Mouse (Mus musculus) hindbrain, embryonic 14.5 days (tissue): ENCODE data around the gene Nat8f5. TPM values are rescaled to one million over a fixed set of nuclear protein-coding genes. Genes with fewer than 3 reads are reported as not detected.
A peak's percentile ranks its signal among the peaks of the same experiment; 100 is the strongest.
"Not testable (repeated sequence)": the region's sequence is repeated elsewhere in the genome, so short reads cannot be mapped to it uniquely, and the experiment has no call there.

ENCODE experiments used
- ATAC-seq: fragments of 200-750 bp; cut with Nextera tagmentation; 2 replicates; pipeline ENCODE4 v1.8.0; 2017; ENCODE audit warnings: moderate number of reproducible peaks, mild to moderate bottlenecking, moderate TSS enrichment, moderate library complexity; ENCODE audit not compliant: low FRiP score
- DNase-seq: peaks from one replicate; pipeline ENCODE4 v3.0.0-alpha.2; 2015; ENCODE audit warnings: low spot score
- H3K27ac ChIP-seq: fragments of 300-500 bp; sonication (generic); 2 replicates; pipeline ENCODE4 v1.5.1; 2014; ENCODE audit warnings: mild to moderate bottlenecking, moderate library complexity
- H3K27me3 ChIP-seq: fragments of 300-500 bp; sonication (generic); 2 replicates; pipeline ENCODE4 v1.6.1; 2014; ENCODE audit warnings: mild to moderate bottlenecking, low read length, mixed read lengths; ENCODE audit not compliant: control insufficient read depth, insufficient read depth
- H3K36me3 ChIP-seq: fragments of 300-500 bp; sonication (generic); replicated peaks from 2 replicates; pipeline ENCODE4 v1.6.1; 2014; ENCODE audit not compliant: control insufficient read depth, insufficient read depth
- H3K4me1 ChIP-seq: fragments of 300-500 bp; sonication (generic); replicated peaks from 2 replicates; pipeline ENCODE4 v1.6.1; 2014; ENCODE audit warnings: antibody characterized with exemption, low read length, mixed read lengths; ENCODE audit not compliant: control insufficient read depth, insufficient read depth
- H3K4me2 ChIP-seq: fragments of 300-500 bp; sonication (generic); replicated peaks from 2 replicates; pipeline ENCODE4 v1.6.1; 2014; ENCODE audit warnings: mild to moderate bottlenecking, moderate library complexity
- H3K4me3 ChIP-seq: fragments of 300-500 bp; sonication (generic); replicated peaks from 2 replicates; pipeline ENCODE4 v1.5.1; 2014; ENCODE audit warnings: mild to moderate bottlenecking, low read length
- H3K9ac ChIP-seq: fragments of 300-500 bp; sonication (generic); 2 replicates; pipeline ENCODE4 v1.6.1; 2014
- H3K9me3 ChIP-seq: fragments of 300-500 bp; sonication (generic); 2 replicates; pipeline ENCODE4 v1.6.1; 2016; ENCODE audit warnings: low read length; ENCODE audit not compliant: control insufficient read depth
- WGBS: fragments of 180-500 bp; shearing (Covaris S2); extraction: QIAGEN DNeasy Blood & Tissue Kit; methylation state at CpG from one replicate; pipeline ENCODE4 v1.1.7; 2014; 5-methylcytosine and 5-hydroxymethylcytosine counted together
- polyA plus RNA-seq: library from polyadenylated mRNA; unstranded; fragments of >200 nt; fragmentation: Nextera tagmentation; extraction: Ambion mirVana; gene quantifications from 2 replicates; pipeline ENCODE4 v1.2.1, GENCODE M21; 2014

Gene Nat8f5
- polyA plus RNA-seq, 1 experiment from 2014 or later: not detected

DNA sequence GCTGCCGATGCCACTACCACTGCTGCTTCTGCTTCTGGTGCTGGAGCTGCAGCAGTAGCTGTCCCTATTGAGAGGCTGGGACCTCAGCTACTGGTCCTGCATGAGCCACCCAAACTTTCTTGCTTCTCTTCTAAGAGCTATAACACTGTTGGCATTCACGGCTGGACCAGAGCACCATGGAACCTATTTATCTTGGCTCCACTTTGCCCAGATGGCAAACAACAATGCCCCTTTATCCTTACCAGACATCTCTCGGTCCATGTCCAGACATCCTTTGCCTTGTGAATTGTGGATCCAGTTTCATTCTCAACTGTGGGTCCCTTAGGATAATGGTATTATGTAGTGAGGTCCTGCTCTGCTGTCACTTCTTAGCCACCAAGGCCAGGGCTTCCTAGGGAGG lies 40.5 kb upstream of the Nat8f5 start:
- WGBS: 88% methylated on average over 3 of the region's 3 CpGs
- DNase-seq (no peak), ATAC-seq (no peak)
- no peaks in the 10 kb centered on the region for H3K9me3 ChIP-seq
- no peaks in the 10 kb centered on the region for H3K27me3 ChIP-seq
- H3K4me3 ChIP-seq: no peak overlapping the region
- no peak overlapping the region for H3K9ac ChIP-seq
- H3K4me2 ChIP-seq: no peak overlapping the region
- no peaks in the 10 kb centered on the region for H3K36me3 ChIP-seq
- no peak overlapping the region for H3K27ac ChIP-seq
- H3K4me1 ChIP-seq: no peaks in the 10 kb centered on the region

DNA sequence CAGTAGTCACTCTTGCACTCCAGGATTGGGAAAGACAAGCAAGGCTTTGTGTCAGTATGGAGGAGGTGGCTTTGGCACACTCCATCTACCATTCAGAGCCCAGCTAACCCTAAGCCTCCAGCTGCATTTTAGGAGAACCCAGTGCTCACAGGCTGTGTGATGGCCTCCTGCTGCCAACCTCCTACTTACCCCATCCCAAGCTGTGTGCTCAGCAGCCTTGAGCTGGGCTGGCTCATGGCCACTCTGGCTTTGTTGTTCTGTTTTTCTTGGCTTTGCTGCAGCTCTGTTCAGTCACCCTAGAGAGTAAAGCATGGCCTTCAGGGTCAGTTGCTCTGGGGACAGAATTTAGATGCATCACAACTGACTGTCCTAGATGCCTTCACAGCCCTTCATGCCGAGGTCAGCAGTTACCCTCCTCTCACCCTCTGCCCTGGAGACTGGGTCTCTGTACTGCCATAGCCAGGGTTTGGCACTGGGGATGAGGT lies 35.5 kb upstream of the Nat8f5 start:
- H3K9me3 ChIP-seq: no peaks in the 10 kb centered on the region
- no peak overlapping the region for H3K9ac ChIP-seq
- DNase-seq (peak; percentile 37), ATAC-seq (peak; percentile 83; the same call in 1 of the 2 replicates)
- no peak overlapping the region for H3K27ac ChIP-seq
- no peaks in the 10 kb centered on the region for H3K4me1 ChIP-seq
- no peak overlapping the region for H3K4me2 ChIP-seq
- 62% methylated on average over 1 of the region's 1 CpGs for WGBS
- H3K27me3 ChIP-seq: no peaks in the 10 kb centered on the region
- no peak overlapping the region for H3K4me3 ChIP-seq
- H3K36me3 ChIP-seq: no peaks in the 10 kb centered on the region

GRCm38 (mm10) chr6:85853481-85853880 lies 32.7 kb upstream of the Nat8f5 start:
- Histone ChIP-seq H3K9ac (no peak overlapping the region), H3K27ac (no peak overlapping the region), H3K4me1 (no peaks in the 10 kb centered on the region), H3K4me3 (no peak overlapping the region), H3K27me3 (no peaks in the 10 kb centered on the region), H3K36me3 (no peaks in the 10 kb centered on the region), H3K9me3 (no peaks in the 10 kb centered on the region), H3K4me2 (no peak overlapping the region)
- ATAC-seq: no peak
- WGBS: 74% methylated on average over 3 of the region's 3 CpGs
- no peak for DNase-seq

DNA sequence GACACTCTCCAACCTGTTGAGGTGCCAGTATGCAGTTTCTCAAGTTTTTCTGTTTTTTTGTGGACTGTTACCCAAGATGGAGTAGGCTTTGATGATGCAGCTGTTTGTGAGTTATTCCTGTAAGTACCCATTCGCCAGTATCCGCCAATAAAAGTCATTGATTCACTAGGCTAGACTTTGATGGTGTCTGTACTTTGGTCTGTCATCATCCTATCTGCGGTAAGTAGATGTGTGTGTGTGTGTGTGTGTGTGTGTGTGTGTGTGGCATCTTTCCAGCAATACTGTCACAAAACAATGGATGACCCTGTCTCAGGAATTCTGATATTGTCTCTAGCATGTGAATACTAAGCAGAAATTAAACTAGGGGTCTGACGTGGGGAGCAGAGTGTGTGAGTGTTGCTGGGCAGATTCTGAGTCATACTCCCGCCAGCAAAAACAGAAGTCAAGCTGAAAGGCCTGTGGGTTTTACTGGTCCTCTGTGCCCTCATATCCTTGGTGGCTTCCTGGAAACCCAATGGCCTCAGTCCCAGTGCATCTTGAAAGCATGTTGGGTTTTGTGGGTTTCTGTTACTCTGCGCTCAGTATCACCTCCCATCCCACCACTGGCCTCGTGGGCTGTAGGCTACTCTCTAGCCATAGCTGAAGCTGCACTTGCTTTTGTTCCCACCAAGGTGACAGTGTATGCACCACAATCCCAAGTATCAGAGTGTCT lies 30.4 kb upstream of the Nat8f5 start:
- H3K4me2 ChIP-seq: no peak overlapping the region
- no peak overlapping the region for H3K9ac ChIP-seq
- no peaks in the 10 kb centered on the region for H3K36me3 ChIP-seq
- 0 out of 2 replicates have a peak, but pooled peaks cover 3% of the 10 kb centered on the region for H3K4me1 ChIP-seq
- H3K9me3 ChIP-seq: no peaks in the 10 kb centered on the region
- ATAC-seq: no peak
- 89% methylated on average over 7 of the region's 7 CpGs for WGBS
- no peaks in the 10 kb centered on the region for H3K27me3 ChIP-seq
- H3K4me3 ChIP-seq: no peak overlapping the region
- H3K27ac ChIP-seq: no peak overlapping the region
- DNase-seq: no peak

GRCm38 (mm10) chr6:85849240-85849639 lies 28.5 kb upstream of the Nat8f5 start:
- Histone ChIP-seq H3K27ac (no peak overlapping the region), H3K36me3 (no peaks in the 10 kb centered on the region), H3K4me2 (no peak overlapping the region), H3K9me3 (no peaks in the 10 kb centered on the region), H3K27me3 (no peaks in the 10 kb centered on the region), H3K4me1 (0 out of 2 replicates have a peak, but pooled peaks cover 3% of the 10 kb centered on the region), H3K9ac (no peak overlapping the region), H3K4me3 (no peak overlapping the region)
- ATAC-seq (no peak), DNase-seq (no peak)
- WGBS: 23% methylated on average over 2 of the region's 2 CpGs

GRCm38 (mm10) chr6:85848140-85848539 lies 27.4 kb upstream of the Nat8f5 start:
- ATAC-seq: no peak
- Histone ChIP-seq H3K27me3 (no peaks in the 10 kb centered on the region), H3K9ac (no peak overlapping the region), H3K4me3 (no peak overlapping the region), H3K4me1 (0 out of 2 replicates have a peak, but pooled peaks cover 3% of the 10 kb centered on the region), H3K27ac (no peak overlapping the region), H3K4me2 (no peak overlapping the region), H3K36me3 (no peaks in the 10 kb centered on the region), H3K9me3 (no peaks in the 10 kb centered on the region)
- WGBS: 97% methylated on average over 4 of the region's 4 CpGs
- DNase-seq: no peak

DNA sequence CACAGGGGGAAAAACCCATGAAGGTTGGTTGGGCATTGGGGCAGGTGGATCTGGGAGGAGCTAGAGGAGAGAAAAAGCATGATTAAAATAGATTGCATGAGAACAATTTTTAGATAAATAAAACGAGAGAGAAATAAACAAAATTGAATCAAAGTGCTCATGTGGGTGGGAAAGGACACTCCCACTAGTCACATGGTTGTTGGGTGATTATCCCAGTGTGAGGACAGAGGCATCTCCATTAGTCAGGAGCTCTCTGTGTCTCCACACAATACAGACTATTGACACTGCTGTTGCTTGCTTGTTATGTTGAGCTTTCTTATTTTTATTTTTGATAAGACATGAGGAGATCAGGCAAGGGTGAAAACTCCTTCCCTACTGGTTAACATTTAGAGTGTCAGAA lies 26.1 kb upstream of the Nat8f5 start:
- ATAC-seq (no peak), DNase-seq (no peak)
- Histone ChIP-seq H3K4me2 (no peak overlapping the region), H3K4me1 (0 out of 2 replicates have a peak, but pooled peaks cover 3% of the 10 kb centered on the region), H3K4me3 (no peak overlapping the region), H3K27ac (no peak overlapping the region), H3K9me3 (no peaks in the 10 kb centered on the region), H3K27me3 (no peaks in the 10 kb centered on the region), H3K9ac (no peak overlapping the region), H3K36me3 (no peaks in the 10 kb centered on the region)
- WGBS: 64% methylated on average over 1 of the region's 1 CpGs

DNA sequence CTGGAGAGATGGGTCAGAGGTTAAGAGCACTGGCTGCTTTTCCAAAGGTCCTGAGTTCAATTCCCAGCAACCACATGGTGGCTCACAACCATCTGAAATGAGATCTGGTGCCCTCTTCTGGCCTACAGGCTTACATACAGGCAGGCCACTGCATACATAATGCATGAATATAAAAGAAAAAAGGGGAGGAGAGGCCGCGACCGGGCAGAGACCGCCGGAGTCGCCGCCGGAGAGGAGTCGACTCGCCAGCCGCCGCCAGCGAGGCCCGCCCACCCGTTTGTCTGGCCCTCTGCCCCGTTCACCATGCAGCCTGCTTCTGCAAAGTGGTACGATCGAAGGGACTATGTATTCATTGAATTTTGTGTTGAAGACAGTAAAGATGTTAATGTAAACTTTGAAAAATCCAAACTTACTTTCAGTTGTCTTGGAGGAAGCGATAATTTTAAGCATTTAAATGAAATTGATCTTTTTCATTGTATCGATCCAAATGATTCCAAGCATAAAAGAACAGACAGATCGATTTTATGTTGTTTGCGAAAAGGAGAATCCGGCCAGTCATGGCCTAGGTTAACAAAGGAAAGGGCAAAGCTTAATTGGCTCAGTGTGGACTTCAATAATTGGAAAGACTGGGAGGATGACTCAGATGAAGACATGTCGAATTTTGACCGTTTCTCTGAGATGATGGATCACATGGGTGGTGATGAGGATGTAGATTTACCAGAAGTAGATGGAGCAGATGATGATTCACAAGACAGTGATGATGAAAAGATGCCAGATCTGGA lies 23.1 kb upstream of the Nat8f5 start:
- H3K4me2 ChIP-seq, H3K27me3 ChIP-seq, DNase-seq, H3K4me1 ChIP-seq, H3K27ac ChIP-seq, H3K9ac ChIP-seq, H3K9me3 ChIP-seq, H3K36me3 ChIP-seq, ATAC-seq, H3K4me3 ChIP-seq: not testable (repeated sequence)
- WGBS: 60% methylated on average over 25 of the region's 25 CpGs

GRCm38 (mm10) chr6:85839982-85840381 lies 19.2 kb upstream of the Nat8f5 start:
- H3K4me2 ChIP-seq: no peak overlapping the region
- H3K9me3 ChIP-seq: no peaks in the 10 kb centered on the region
- H3K27ac ChIP-seq: no peak overlapping the region
- H3K9ac ChIP-seq: no peak overlapping the region
- H3K4me1 ChIP-seq: no peaks in the 10 kb centered on the region
- no peak overlapping the region for H3K4me3 ChIP-seq
- WGBS: 38% methylated on average over 4 of the region's 4 CpGs
- H3K36me3 ChIP-seq: no peaks in the 10 kb centered on the region
- no peaks in the 10 kb centered on the region for H3K27me3 ChIP-seq
- peak; percentile 38 for DNase-seq
- ATAC-seq: no peak
